Mouse (Mus musculus): ENCODE results near the gene Prss45.

DNA sequence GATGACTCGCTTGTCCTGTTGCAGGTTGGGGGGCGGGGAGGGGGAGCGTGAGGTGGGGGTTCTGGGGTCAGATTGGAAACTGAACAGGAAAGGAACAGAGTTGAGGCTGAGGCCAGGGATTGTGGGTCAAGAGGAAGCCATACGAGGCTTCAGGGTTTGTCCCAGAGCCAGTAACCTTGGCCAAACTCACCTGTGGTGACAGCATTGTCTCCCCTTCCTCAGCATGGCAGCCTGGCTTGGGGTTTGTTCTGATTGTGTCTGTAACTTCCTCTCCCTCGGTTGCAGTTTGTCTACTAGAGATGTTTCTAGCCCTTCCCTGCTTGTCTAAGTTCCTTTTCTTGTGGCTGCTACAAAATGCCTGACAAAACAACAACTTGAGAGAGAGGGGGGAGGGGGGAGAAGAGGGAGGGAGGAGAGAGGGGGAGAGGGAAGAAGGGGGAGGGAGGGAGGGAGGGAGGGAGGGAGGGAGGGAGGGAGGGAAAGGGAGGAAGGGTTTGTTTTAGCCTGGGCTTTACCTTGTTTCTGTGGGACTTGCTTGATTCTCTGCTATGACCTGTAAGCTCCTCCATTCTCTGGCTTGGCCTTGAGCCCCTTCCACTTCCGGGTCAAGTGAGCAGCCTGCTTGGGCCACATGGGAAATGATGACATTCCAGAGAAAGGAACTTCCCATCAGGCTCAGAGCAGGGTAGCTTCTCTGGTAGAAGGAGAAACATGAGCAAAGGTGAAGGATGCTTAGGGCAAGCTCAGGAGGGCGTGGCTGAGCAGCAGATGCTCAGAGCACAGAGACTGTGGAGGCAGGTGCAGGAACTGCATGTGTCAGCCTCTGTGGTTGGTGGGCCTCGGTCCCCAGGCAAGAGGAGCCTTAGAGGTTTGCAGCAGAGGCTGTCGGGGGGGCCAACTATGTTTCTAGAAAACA lies 53.3 kb downstream of the Prss45 start:
- no peak for TF ChIP-seq POLR2A (IDR thresholded peaks at IDR 0.05; ENCODE audit: insufficient read length, low read depth)
- TF ChIP-seq TCF12 (IDR thresholded peaks at IDR 0.05; ENCODE audit: insufficient read depth, poor library complexity, severe bottlenecking) = no peak
- no peak for TF ChIP-seq POLR2AphosphoS2 (IDR thresholded peaks at IDR 0.05; ENCODE audit: insufficient read length, low read depth)

Data from myocyte (in vitro differentiated cells).